Mouse (Mus musculus) ES-Bruce4 (cell line): ENCODE results near the gene Ntmt1.
A peak's percentile ranks its signal among the peaks of the same experiment; 100 is the strongest.

Experiments
- CTCF ChIP-seq: IDR thresholded peaks from one replicate; pipeline ENCODE4 v1.8.1; 2011; ENCODE audit warnings: low read depth, low read length
- EP300 ChIP-seq: IDR thresholded peaks from 2 replicates; pipeline ENCODE4 v1.6.1; 2011; ENCODE audit warnings: low read depth, low read length; ENCODE audit not compliant: insufficient read depth
- POLR2A ChIP-seq: IDR thresholded peaks from one replicate; pipeline ENCODE4 v1.8.1; 2011; ENCODE audit warnings: low read length; ENCODE audit not compliant: insufficient read depth

DNA sequence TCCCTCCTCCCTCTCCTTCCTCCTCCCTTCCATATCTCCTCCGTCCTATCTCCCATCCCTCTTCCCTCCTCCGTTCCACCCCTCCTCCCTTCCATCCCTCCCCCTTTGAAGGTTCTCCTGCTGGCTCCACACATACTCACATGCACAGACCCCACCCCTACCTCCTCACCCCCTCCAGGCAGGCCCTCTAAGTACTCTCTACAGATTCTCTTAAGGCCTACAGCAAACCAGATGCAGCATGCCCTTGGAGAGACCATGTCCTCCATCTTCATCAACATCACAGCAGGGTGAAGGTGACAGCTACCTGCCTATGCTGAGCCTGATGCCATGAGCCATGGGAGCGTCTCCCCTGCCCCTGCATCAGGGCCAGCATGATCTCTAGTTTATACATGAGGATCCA is 30.4 kb upstream of the Ntmt1 start:
- TF ChIP-seq POLR2A = no peak
- no peak for TF ChIP-seq CTCF
- TF ChIP-seq EP300 = 0 out of 2 replicates have a peak, but pooled peaks have one; percentile 48
